Mouse (Mus musculus) heart, adult 2 months (tissue): ENCODE measurements around the gene Steap3.

Experiments used
- CTCF ChIP-seq: fragments of 200-600 bp; IDR thresholded peaks from 2 replicates; pipeline ENCODE4 v1.8.1; 2022; ENCODE audit warnings: antibody characterized with exemption, mild to moderate bottlenecking, moderate library complexity
- EP300 ChIP-seq: fragments of 200-500 bp; IDR thresholded peaks from 2 replicates; pipeline ENCODE4 v1.6.1; 2011; ENCODE audit warnings: low read depth, low read length, control low read depth; ENCODE audit not compliant: insufficient read depth
- POLR2A ChIP-seq: fragments of 200-500 bp; IDR thresholded peaks from 2 replicates; pipeline ENCODE4 v1.6.1; 2011; ENCODE audit warnings: mild to moderate bottlenecking, low read depth, low read length, control low read depth; ENCODE audit not compliant: insufficient read depth

GRCm38 (mm10) chr1:120177141-120177540 lies 95.4 kb downstream of the Steap3 start:
- TF ChIP-seq CTCF (no peak), EP300 (no peak), POLR2A (no peak)
